Mouse (Mus musculus) heart, adult 2 months (tissue): ENCODE data around the gene Fkbpl. TPM values are rescaled to one million over a fixed set of nuclear protein-coding genes. Genes with fewer than 3 reads are reported as not detected.

Experiments used
- DNase-seq, 2 experiments: peaks; one replicate each; pipeline ENCODE4 v3.0.0; 2021
- H3K27ac ChIP-seq: fragments of 200-600 bp; 2 replicates; pipeline ENCODE4 v1.8.1; 2022
- H3K27me3 ChIP-seq: fragments of 200-500 bp; 2 replicates; pipeline ENCODE4 v1.6.1; 2012; ENCODE audit warnings: mild to moderate bottlenecking, low read length, inconsistent platforms, mixed read lengths; ENCODE audit not compliant: control insufficient read depth, insufficient read depth
- H3K36me3 ChIP-seq: fragments of 200-500 bp; 2 replicates; pipeline ENCODE4 v1.6.1; 2012; ENCODE audit warnings: low read length, inconsistent platforms; ENCODE audit not compliant: control insufficient read depth, insufficient read depth
- H3K4me1 ChIP-seq: fragments of 200-500 bp; 2 replicates; pipeline ENCODE4 v1.6.1; 2011; ENCODE audit warnings: low read length; ENCODE audit not compliant: control insufficient read depth, insufficient read depth
- H3K4me3 ChIP-seq: fragments of 200-600 bp; 2 replicates; pipeline ENCODE4 v1.8.1; 2022
- H3K79me2 ChIP-seq: fragments of 200-500 bp; replicated peaks from 2 replicates; pipeline ENCODE4 v1.6.1; 2012; ENCODE audit warnings: mild to moderate bottlenecking, inconsistent platforms, low read length, moderate library complexity, mixed read lengths; ENCODE audit not compliant: control insufficient read depth, insufficient read depth
- H3K9ac ChIP-seq: fragments of 200-500 bp; 2 replicates; pipeline ENCODE4 v1.6.1; 2012; ENCODE audit warnings: low read depth, mild to moderate bottlenecking, control low read depth, inconsistent platforms, low read length, mixed read lengths
- CTCF ChIP-seq: fragments of 200-600 bp; IDR thresholded peaks from 2 replicates; pipeline ENCODE4 v1.8.1; 2022; ENCODE audit warnings: antibody characterized with exemption, mild to moderate bottlenecking, moderate library complexity
- EP300 ChIP-seq: fragments of 200-500 bp; IDR thresholded peaks from 2 replicates; pipeline ENCODE4 v1.6.1; 2011; ENCODE audit warnings: low read depth, low read length, control low read depth; ENCODE audit not compliant: insufficient read depth
- POLR2A ChIP-seq: fragments of 200-500 bp; IDR thresholded peaks from 2 replicates; pipeline ENCODE4 v1.6.1; 2011; ENCODE audit warnings: mild to moderate bottlenecking, low read depth, low read length, control low read depth; ENCODE audit not compliant: insufficient read depth
- WGBS: fragments of 180-500 bp; shearing (Covaris S2); methylation state at CpG from one replicate; pipeline ENCODE4 v1.1.7; 2018; 5-methylcytosine and 5-hydroxymethylcytosine counted together
- intact Hi-C: fragments of 180-260 bp; cut with DNase I; formaldehyde crosslinking; loops from one replicate; pipeline ENCODE4 v1.15.1; 2025
- polyA plus RNA-seq: library from polyadenylated mRNA; depleted of rRNA; stranded (reverse); fragments of >200 nt; gene quantifications from 2 replicates; pipeline ENCODE4 v1.2.3, GENCODE M21; 2012
- total RNA-seq, 2 experiments: library from RNA; stranded (reverse); gene quantifications; 2 replicates each; pipeline ENCODE4 v1.2.3; 2021

Gene Fkbpl
- total and polyA plus RNA-seq, 3 experiments: 4.0 to 7.9 (median 7.9) TPM

DNA sequence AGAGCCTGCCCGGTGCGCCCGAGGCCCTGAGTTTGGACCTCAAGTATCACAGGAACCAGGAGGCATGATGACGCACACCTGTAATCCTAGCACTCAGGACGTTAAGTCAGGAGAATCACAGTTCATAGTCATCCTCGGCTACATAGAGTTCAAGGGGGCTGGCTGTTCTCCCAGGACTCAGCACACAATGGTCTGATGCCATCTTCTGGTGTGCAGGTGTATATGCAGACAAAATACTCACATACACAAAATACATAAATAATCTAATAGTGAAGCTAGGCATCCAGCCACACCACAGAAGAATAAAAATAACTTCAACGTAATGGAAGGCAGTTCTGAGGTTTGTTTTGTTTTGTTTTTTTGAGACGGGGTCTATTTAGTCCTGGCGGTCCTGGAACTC lies 21.4 kb upstream of the Fkbpl start:
- Histone ChIP-seq H3K36me3 (no peaks in the 10 kb centered on the region), H3K27ac (no peak overlapping the region), H3K79me2 (no peaks in the 10 kb centered on the region), H3K9ac (no peak overlapping the region), H3K4me3 (no peak overlapping the region), H3K4me1 (no peaks in the 10 kb centered on the region; the same call in 1 of the 2 replicates), H3K27me3 (no peaks in the 10 kb centered on the region)
- WGBS: 78% methylated on average over 9 of the region's 9 CpGs
- TF ChIP-seq CTCF (peak; percentile 39), POLR2A (no peak)
- no peak for DNase-seq
- intact Hi-C loops: no loop called here

DNA sequence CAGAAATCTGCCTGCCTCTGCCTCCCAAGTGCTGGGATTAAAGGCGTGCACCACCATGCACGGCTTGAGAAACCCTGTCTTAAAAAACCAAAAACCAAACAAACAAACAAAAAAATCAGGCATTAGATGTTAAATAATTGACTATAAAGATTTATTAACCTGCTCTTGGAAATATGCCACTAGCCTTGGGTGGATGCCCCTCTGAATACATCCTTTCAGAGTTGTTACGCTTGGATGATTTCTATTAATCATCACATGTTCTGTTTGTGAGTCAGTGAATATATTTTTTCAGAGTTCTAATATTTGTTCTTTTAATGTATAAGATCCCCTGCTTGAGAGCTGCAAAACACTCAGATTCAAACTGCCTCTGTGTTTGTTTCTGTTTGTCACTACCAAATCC lies 19.6 kb upstream of the Fkbpl start:
- 93% methylated on average over 3 of the region's 3 CpGs for WGBS
- intact Hi-C loops: no loop called here

DNA sequence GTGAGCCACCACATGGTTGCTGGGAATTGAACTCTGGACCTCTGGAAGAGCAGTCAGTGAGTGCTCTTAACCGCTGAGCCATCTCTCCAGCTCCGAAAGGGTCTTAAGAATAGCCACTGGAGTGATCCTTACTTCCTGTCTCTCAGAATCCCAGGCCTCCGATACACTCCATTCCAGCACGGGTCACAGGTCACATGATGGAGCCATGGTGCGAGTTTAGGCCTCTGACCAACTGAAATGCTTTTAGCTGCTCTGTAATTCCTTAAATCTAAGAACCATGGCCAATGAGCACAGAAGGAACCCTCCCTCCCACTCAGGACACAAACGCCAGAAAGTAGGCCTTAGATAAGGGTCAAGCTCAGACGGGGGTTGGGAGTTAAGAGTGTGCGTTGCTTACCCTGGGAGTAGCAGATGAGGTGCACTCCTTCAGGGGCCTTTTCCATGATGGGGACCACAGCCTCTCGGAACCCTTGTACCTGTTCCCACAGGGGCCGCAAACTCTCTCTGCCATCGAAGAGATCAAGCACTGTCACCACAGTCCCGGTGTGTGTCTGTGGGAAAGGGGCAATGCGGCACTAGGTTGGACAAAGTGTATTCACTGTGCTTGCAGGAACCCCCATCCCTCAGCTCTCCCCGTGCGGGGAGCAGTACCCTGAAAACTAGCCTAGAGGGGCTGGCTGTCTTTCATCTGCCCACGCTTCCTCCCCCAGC lies 18.3 kb upstream of the Fkbpl start:
- peak overlapping the region; percentile 95 for H3K27ac ChIP-seq
- 50% methylated on average over 16 of the region's 16 CpGs for WGBS

More for the DNA sequence above, 19.6 kb upstream of the Fkbpl start:
- no peak overlapping the region for H3K4me3 ChIP-seq
- H3K79me2 ChIP-seq: no peaks in the 10 kb centered on the region
- H3K36me3 ChIP-seq: no peaks in the 10 kb centered on the region
- DNase-seq: no peak
- no peak overlapping the region for H3K27ac ChIP-seq
- H3K27me3 ChIP-seq: no peaks in the 10 kb centered on the region
- TF ChIP-seq POLR2A (no peak), CTCF (no peak), EP300 (no peak)
- H3K4me1 ChIP-seq: peaks cover 2% of the 10 kb centered on the region
- H3K9ac ChIP-seq: no peak overlapping the region

DNA sequence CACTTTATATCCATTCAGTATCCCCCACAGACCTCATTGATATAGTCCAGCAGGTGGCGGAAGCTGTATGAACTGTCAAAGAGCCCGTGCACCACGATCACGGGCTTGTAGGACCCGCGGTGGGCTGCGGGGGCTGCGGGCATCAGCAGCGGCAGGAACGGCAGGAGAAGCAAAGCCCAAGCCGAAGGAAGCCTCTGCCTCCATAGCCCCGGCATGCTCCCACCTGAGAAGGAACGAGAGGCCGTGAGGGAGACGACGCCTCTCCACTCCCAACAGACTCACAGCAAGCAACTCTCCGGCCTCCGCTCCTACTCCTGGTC lies 17.8 kb upstream of the Fkbpl start:
- peak in 1 of 2 experiments; percentile 45 for DNase-seq
- peak overlapping the region; percentile 74 for H3K9ac ChIP-seq
- intact Hi-C loops: loop anchor here (2.0 kb wide), 2 partner anchors 20 to 62 kb away; partner anchors contain the start of gene Notch4
- no peaks in the 10 kb centered on the region for H3K36me3 ChIP-seq
- WGBS: 2% methylated on average over 18 of the region's 18 CpGs
- TF ChIP-seq EP300 (no peak), CTCF (peak; percentile 63)
- peaks cover 5% of the 10 kb centered on the region for H3K4me1 ChIP-seq
- H3K27ac ChIP-seq: peak overlapping the region; percentile 95
- H3K4me3 ChIP-seq: peak overlapping the region; percentile 73
- no peaks in the 10 kb centered on the region for H3K27me3 ChIP-seq
- no peaks in the 10 kb centered on the region for H3K79me2 ChIP-seq

More for the DNA sequence above, 18.3 kb upstream of the Fkbpl start:
- Histone ChIP-seq H3K27me3 (no peaks in the 10 kb centered on the region), H3K79me2 (no peaks in the 10 kb centered on the region), H3K4me3 (peak overlapping the region; percentile 73), H3K9ac (peak overlapping the region; percentile 74), H3K36me3 (no peaks in the 10 kb centered on the region), H3K4me1 (peaks cover 4% of the 10 kb centered on the region)
- intact Hi-C loops: loop anchor here (2.0 kb wide), 2 partner anchors 19 to 61 kb away; partner anchors contain the start of gene Notch4
- DNase-seq: no peak
- TF ChIP-seq EP300: no peak
- no peak for TF ChIP-seq POLR2A
- no peak for TF ChIP-seq CTCF

DNA sequence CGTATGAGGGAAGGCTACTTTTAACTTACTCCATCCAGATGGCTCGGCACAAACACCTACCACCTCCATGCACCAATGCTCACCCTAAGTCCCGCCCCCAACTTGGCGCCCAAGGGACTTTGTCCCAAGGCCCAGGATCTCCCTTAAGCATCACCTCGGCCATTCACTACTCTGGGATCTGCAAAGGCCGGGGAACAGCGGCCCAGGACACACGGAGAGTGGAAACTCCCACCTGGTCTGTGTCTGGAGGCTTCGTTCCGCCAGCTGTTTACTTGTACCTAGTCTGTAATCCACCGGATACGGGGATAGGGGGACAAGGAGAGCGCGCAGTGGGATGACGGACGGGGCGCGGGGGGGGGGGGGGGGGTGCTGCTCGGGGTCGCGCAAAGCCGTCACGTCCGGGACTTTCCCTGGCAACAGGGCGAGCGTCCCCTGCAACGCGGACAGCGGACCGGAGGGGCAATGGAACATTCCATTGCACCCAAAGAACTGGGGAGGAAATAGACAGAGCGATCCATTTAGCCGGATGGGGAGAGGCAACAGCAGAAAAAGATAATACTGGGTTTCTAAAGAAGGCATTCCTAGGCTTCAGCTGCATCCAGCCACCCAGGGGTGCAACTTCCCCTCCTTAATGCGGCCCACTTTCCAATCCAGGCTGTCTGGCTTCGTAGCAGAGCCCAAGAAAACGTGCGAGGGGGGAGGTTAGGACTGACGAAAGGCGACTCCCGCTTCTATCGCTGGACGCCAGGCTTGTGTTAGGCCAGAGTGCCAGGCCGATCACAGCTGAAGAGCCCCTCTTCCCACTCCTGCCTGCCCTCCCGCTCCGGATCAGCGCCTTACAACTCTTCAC lies 17.2 kb upstream of the Fkbpl start:
- H3K27me3 ChIP-seq: no peaks in the 10 kb centered on the region
- under 1% methylated on average over 41 of the region's 45 CpGs for WGBS
- peak overlapping the region; percentile 88 for H3K9ac ChIP-seq
- H3K79me2 ChIP-seq: no peaks in the 10 kb centered on the region
- H3K36me3 ChIP-seq: no peaks in the 10 kb centered on the region
- H3K27ac ChIP-seq: peak overlapping the region; percentile 95
- TF ChIP-seq EP300 (no peak), POLR2A (peak; percentile 67; the same call in 1 of the 2 replicates)
- peak; percentile 89 to 91 for DNase-seq
- peaks cover 5% of the 10 kb centered on the region for H3K4me1 ChIP-seq
- peak overlapping the region; percentile 73 for H3K4me3 ChIP-seq
- intact Hi-C loops: loop anchor here (2.0 kb wide), 2 partner anchors 21 to 63 kb away; partner anchors contain the start of gene Notch4
